Mouse (Mus musculus) megakaryocyte-erythroid progenitor cell, adult 5-6 weeks (primary cell): Measurements from ENCODE around the gene Fam208b. TPM values are rescaled to one million over a fixed set of nuclear protein-coding genes. Genes with fewer than 3 reads are reported as not detected.
"Not testable (repeated sequence)": the region's sequence is repeated elsewhere in the genome, so short reads cannot be mapped to it uniquely, and the experiment has no call there.

Experiments used
- ATAC-seq: replicated peaks from 2 replicates; pipeline ENCODE4 v1.8.0; 2016; ENCODE audit warnings: mild to moderate bottlenecking, inconsistent platforms; ENCODE audit not compliant: severe bottlenecking, poor library complexity, low FRiP score, low TSS enrichment
- total RNA-seq, 2 experiments: library from RNA; stranded (forward) in 1 of 2; stranded (reverse) in 1 of 2; fragments of 200-1000, 215-1000 nt in 1 of 2; fragments of >200 nt in 1 of 2; fragmentation: Nextera tagmentation in 1 of 2; gene quantifications; 2 replicates each; pipeline ENCODE4 v1.2.3; 2014 to 2017

Gene Fam208b
- total RNA-seq, 2 experiments from 2014 or later = 45.8 to 85.9 TPM

DNA sequence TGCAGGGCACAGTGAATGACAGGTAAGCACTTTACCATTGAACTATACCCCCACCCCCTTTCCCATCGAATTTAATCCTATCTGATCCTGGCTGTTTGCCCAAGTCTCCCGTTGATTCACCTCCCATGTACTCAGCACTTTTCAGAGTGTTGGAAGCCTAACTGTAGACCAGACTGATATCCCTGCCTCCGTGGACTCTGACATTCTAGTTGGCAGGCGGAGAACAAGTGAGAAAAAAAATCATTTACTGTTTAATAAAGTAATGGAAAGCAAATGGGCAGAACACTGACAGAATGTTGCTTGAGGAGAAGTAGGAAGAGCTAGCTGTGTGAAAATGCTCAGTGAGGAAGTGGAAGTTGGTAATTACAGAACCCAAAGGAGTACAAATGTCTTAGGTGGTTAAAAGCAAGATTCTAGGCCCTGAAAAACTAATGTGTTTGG is 85.3 kb downstream of the Fam208b start:
- ATAC-seq = no peak

DNA sequence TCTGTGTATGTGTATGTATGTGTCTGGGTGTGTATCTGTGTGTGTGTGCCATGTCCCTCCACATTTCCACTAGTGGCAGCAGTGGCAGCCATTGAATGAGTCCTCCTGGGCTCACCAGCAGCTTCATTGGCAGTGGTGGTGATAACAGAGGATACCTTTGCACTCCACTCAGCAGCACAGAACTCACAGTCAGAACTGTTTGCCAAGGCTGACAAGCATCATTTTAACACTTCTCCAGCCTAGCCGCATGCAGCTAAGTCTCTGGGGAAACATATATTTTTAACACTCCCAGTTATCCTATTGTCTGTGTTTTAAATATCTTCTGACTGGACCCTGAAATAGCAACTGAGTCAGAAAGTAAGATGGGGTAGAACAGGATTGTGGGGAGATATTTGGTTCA is 87.0 kb downstream of the Fam208b start:
- ATAC-seq = no peak

DNA sequence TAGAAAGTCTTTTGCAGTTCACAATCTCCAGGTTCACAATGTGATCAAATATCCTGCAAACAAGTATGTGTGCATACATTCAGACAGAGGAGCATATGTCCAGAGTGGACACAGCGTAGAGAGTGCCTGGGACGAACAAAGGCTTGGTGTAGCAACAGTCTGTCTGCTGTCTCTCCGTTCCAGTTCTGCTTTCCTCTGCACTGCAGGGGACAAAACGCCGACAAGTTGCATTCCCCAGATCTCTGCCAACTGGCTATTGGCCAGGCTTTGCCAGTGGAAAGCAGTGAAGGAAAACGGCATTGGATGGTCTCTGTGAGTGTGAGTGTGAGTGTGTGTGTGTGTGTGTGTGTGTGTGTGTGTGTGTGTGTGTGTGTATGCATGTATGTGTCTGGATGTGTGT is 87.4 kb downstream of the Fam208b start:
- ATAC-seq = no peak

DNA sequence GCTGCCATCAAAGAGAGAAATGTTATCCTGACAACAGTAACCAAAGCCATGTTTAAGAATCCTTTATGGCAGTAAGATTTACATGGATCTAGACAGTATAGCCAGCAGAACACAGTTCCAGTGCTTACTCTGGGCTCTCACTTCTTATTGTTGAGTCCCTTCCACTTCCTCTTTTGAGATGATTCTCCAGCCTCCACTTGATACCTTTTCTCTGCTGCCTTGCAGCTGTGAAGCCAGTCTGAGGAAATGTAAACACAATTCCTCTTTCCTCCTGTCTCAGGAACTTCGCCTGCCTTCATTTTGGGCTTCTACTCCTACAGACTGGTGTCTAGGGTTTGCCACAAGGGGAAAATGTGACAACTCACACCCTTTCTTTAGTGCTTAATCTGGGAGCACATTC is 90.9 kb downstream of the Fam208b start:
- ATAC-seq = not testable (repeated sequence)

DNA sequence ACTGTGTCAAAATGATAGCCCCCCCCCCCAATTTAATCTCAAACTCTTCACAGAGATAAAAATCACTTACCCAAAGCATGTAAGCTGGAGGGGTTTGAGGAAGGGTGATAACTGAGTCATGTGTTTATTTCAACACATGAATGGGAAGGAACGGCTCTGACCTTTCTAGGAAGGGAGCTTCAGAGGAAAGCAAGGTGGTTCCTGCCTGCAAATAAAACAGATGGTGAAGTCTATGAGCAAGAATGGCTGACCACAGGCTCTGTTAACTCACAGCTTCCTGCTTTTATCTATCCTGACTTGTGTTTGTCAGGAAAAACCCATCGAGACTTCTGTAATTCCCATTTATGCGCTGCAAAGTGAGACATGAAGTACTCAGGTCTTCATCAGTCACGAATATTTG is 91.6 kb downstream of the Fam208b start:
- ATAC-seq = not testable (repeated sequence)

Other genes with a start within 250 kb of the Fam208b start
- 267 and 287 TPM in 2 replicates for gene Gdi2, start 73.0 kb downstream of the Fam208b start, total RNA-seq (2014; fragmentation: Nextera tagmentation)
- 384 and 417 TPM in 2 replicates for gene Gdi2, start 73.0 kb downstream of the Fam208b start, total RNA-seq (2017)
- gene Asb13, start 22.9 kb upstream of the Fam208b start, total RNA-seq (2014; fragmentation: Nextera tagmentation) = 5.4 and 9.9 TPM in 2 replicates
- gene Asb13, start 22.9 kb upstream of the Fam208b start, total RNA-seq (2017) = 7.3 and 7.7 TPM in 2 replicates
- not detected in 2 replicates for gene Calml3, start 193.2 kb upstream of the Fam208b start, total RNA-seq (2014; fragmentation: Nextera tagmentation)
- not detected in 2 replicates for gene Calml3, start 193.2 kb upstream of the Fam208b start, total RNA-seq (2017)
- not detected in 2 replicates for gene Calm4, start 226.6 kb upstream of the Fam208b start, total RNA-seq (2014; fragmentation: Nextera tagmentation)
- not detected in 2 replicates for gene Calm4, start 226.6 kb upstream of the Fam208b start, total RNA-seq (2017)
- gene Calm5, start 243.1 kb upstream of the Fam208b start, total RNA-seq (2014; fragmentation: Nextera tagmentation) = not detected in 2 replicates
- gene Calm5, start 243.1 kb upstream of the Fam208b start, total RNA-seq (2017) = not detected in 2 replicates